Mouse (Mus musculus) retina, postnatal 7 days (tissue): ENCODE results near the gene Adgrl1.

ENCODE experiments used
- DNase-seq: peaks from one replicate; pipeline ENCODE4 v3.0.0-alpha.2; 2012; ENCODE audit warnings: low read depth, low spot score

Adgrl1 gene

GRCm38 (mm10) chr8:83901566-83902485 is 1.9 kb downstream of the Adgrl1 start:
- no peak for DNase-seq

- no peak for DNase-seq
Measured at GRCm38 (mm10) chr8:83902961-83903666, 3.2 kb downstream of the Adgrl1 start.

GRCm38 (mm10) chr8:83908583-83908982 is 8.7 kb downstream of the Adgrl1 start:
- no peak for DNase-seq

GRCm38 (mm10) chr8:83909311-83909710 is 9.4 kb downstream of the Adgrl1 start:
- DNase-seq = no peak

GRCm38 (mm10) chr8:83911809-83912731 is 12.2 kb downstream of the Adgrl1 start:
- no peak for DNase-seq

- DNase-seq = no peak
Measured at GRCm38 (mm10) chr8:83914232-83914631, 14.3 kb downstream of the Adgrl1 start.

- DNase-seq = no peak
Measured at GRCm38 (mm10) chr8:83914860-83915259, 15.0 kb downstream of the Adgrl1 start.

GRCm38 (mm10) chr8:83916015-83916414 is 16.1 kb downstream of the Adgrl1 start:
- DNase-seq = no peak

- no peak for DNase-seq
Measured at GRCm38 (mm10) chr8:83917566-83917965, 17.7 kb downstream of the Adgrl1 start.

- peak; percentile 79 for DNase-seq
Measured at GRCm38 (mm10) chr8:83921558-83921957, 21.7 kb downstream of the Adgrl1 start.

- DNase-seq = no peak
Measured at GRCm38 (mm10) chr8:83922727-83923126, 22.8 kb downstream of the Adgrl1 start.

- DNase-seq = no peak
Measured at GRCm38 (mm10) chr8:83924585-83924984, 24.7 kb downstream of the Adgrl1 start.

GRCm38 (mm10) chr8:83926266-83926665 is 26.4 kb downstream of the Adgrl1 start:
- DNase-seq = no peak

GRCm38 (mm10) chr8:83934222-83934621 is 34.3 kb downstream of the Adgrl1 start:
- no peak for DNase-seq

GRCm38 (mm10) chr8:83934994-83935393 is 35.1 kb downstream of the Adgrl1 start:
- no peak for DNase-seq

GRCm38 (mm10) chr8:83935435-83935834 is 35.5 kb downstream of the Adgrl1 start:
- no peak for DNase-seq

GRCm38 (mm10) chr8:83937645-83938044 is 37.7 kb downstream of the Adgrl1 start:
- DNase-seq = no peak

- DNase-seq = no peak
Measured at GRCm38 (mm10) chr8:83938330-83938729, 38.4 kb downstream of the Adgrl1 start.

GRCm38 (mm10) chr8:83941066-83941677 is 41.3 kb downstream of the Adgrl1 start:
- DNase-seq = no peak

- no peak for DNase-seq
Measured at GRCm38 (mm10) chr8:83942446-83942845, 42.5 kb downstream of the Adgrl1 start.

GRCm38 (mm10) chr8:83945540-83945939 is 45.6 kb downstream of the Adgrl1 start:
- DNase-seq = no peak
